Mouse (Mus musculus): ENCODE results near the gene Clasp1. TPM values are rescaled to one million over a fixed set of nuclear protein-coding genes. Genes with fewer than 3 reads are reported as not detected.

The Clasp1 gene
- polyA plus RNA-seq, 1 experiment from 2014 or later: 136 TPM

- WGBS: 1% methylated on average over 53 of the region's 53 CpGs
Observed at GRCm38 (mm10) chr1:118458963-118459920, 70.4 kb downstream of the Clasp1 start.

GRCm38 (mm10) chr1:118460716-118461115 lies 71.9 kb downstream of the Clasp1 start:
- Histone ChIP-seq H3K27ac (no peak overlapping the region), H3K27me3 (no peaks in the 10 kb centered on the region), H3K4me3 (no peak overlapping the region), H3K4me2 (replicated peaks) (no peak overlapping the region), H3K9me3 (replicated peaks) (no peaks in the 10 kb centered on the region), H3K9ac (no peak overlapping the region), H3K36me3 (peaks cover 47% of the 10 kb centered on the region), H3K4me1 (peaks cover 36% of the 10 kb centered on the region)
- ATAC-seq (ENCODE audit: low FRiP score): no peak
- 92% methylated on average over 5 of the region's 5 CpGs for WGBS

More at GRCm38 (mm10) chr1:118458963-118459920, 70.4 kb downstream of the Clasp1 start:
- peaks cover 32% of the 10 kb centered on the region for H3K36me3 ChIP-seq
- H3K4me1 ChIP-seq: peaks cover 39% of the 10 kb centered on the region
- peak overlapping the region; percentile 91 for H3K27ac ChIP-seq
- H3K4me3 ChIP-seq: peak overlapping the region; percentile 45
- peak overlapping the region; percentile 63 for H3K9ac ChIP-seq
- H3K4me2 ChIP-seq (replicated peaks): peak overlapping the region; percentile 70
- ATAC-seq (ENCODE audit: low FRiP score): peak; percentile 91
- no peaks in the 10 kb centered on the region for H3K9me3 ChIP-seq (replicated peaks)
- H3K27me3 ChIP-seq: no peaks in the 10 kb centered on the region

GRCm38 (mm10) chr1:118466041-118466440 lies 77.2 kb downstream of the Clasp1 start:
- Histone ChIP-seq H3K4me2 (replicated peaks) (no peak overlapping the region), H3K9ac (no peak overlapping the region), H3K9me3 (replicated peaks) (no peaks in the 10 kb centered on the region), H3K4me1 (no peaks in the 10 kb centered on the region), H3K36me3 (peaks cover 89% of the 10 kb centered on the region), H3K27me3 (no peaks in the 10 kb centered on the region), H3K4me3 (no peak overlapping the region), H3K27ac (no peak overlapping the region)
- 95% methylated on average over 6 of the region's 6 CpGs for WGBS
- ATAC-seq (ENCODE audit: low FRiP score): no peak

GRCm38 (mm10) chr1:118472386-118472785 lies 83.5 kb downstream of the Clasp1 start:
- no peaks in the 10 kb centered on the region for H3K27me3 ChIP-seq
- peaks cover 51% of the 10 kb centered on the region for H3K36me3 ChIP-seq
- H3K9ac ChIP-seq: no peak overlapping the region
- no peak overlapping the region for H3K4me3 ChIP-seq
- no peaks in the 10 kb centered on the region for H3K9me3 ChIP-seq (replicated peaks)
- no peak for ATAC-seq (ENCODE audit: low FRiP score)
- H3K27ac ChIP-seq: no peak overlapping the region
- 89% methylated on average over 8 of the region's 8 CpGs for WGBS
- H3K4me2 ChIP-seq (replicated peaks): no peak overlapping the region
- no peaks in the 10 kb centered on the region for H3K4me1 ChIP-seq

- H3K27me3 ChIP-seq: no peaks in the 10 kb centered on the region
- no peak overlapping the region for H3K4me2 ChIP-seq (replicated peaks)
- H3K9ac ChIP-seq: no peak overlapping the region
- no peaks in the 10 kb centered on the region; the same call in 1 of the 2 replicates for H3K4me1 ChIP-seq
- H3K4me3 ChIP-seq: no peak overlapping the region
- ATAC-seq (ENCODE audit: low FRiP score): peak; percentile 49; the same call in 1 of the 2 replicates
- H3K27ac ChIP-seq: no peak overlapping the region
- 61% methylated on average over 4 of the region's 4 CpGs for WGBS
- peaks cover 22% of the 10 kb centered on the region for H3K36me3 ChIP-seq
- H3K9me3 ChIP-seq (replicated peaks): no peaks in the 10 kb centered on the region
Observed at GRCm38 (mm10) chr1:118476919-118477318, 88.1 kb downstream of the Clasp1 start.

GRCm38 (mm10) chr1:118479246-118479645 lies 90.4 kb downstream of the Clasp1 start:
- H3K27me3 ChIP-seq: no peaks in the 10 kb centered on the region
- no peak overlapping the region for H3K4me2 ChIP-seq (replicated peaks)
- H3K9me3 ChIP-seq (replicated peaks): no peaks in the 10 kb centered on the region
- H3K36me3 ChIP-seq: 0 out of 2 replicates have a peak, but pooled peaks cover 5% of the 10 kb centered on the region
- H3K9ac ChIP-seq: no peak overlapping the region
- no peak for ATAC-seq (ENCODE audit: low FRiP score)
- 89% methylated on average over 4 of the region's 4 CpGs for WGBS
- H3K4me1 ChIP-seq: no peaks in the 10 kb centered on the region; the same call in 1 of the 2 replicates
- no peak overlapping the region for H3K4me3 ChIP-seq
- H3K27ac ChIP-seq: no peak overlapping the region

GRCm38 (mm10) chr1:118480484-118481364 lies 91.9 kb downstream of the Clasp1 start:
- H3K36me3 ChIP-seq: 0 out of 2 replicates have a peak, but pooled peaks cover 5% of the 10 kb centered on the region
- H3K4me3 ChIP-seq: no peak overlapping the region
- no peak overlapping the region for H3K9ac ChIP-seq
- no peaks in the 10 kb centered on the region for H3K9me3 ChIP-seq (replicated peaks)
- H3K27me3 ChIP-seq: no peaks in the 10 kb centered on the region
- 82% methylated on average over 8 of the region's 8 CpGs for WGBS
- no peak for ATAC-seq (ENCODE audit: low FRiP score)
- H3K4me1 ChIP-seq: no peaks in the 10 kb centered on the region; the same call in 1 of the 2 replicates
- no peak overlapping the region for H3K4me2 ChIP-seq (replicated peaks)
- H3K27ac ChIP-seq: no peak overlapping the region

GRCm38 (mm10) chr1:118481365-118481702 lies 92.5 kb downstream of the Clasp1 start:
- Histone ChIP-seq H3K4me3 (no peak overlapping the region), H3K9me3 (replicated peaks) (no peaks in the 10 kb centered on the region), H3K4me2 (replicated peaks) (no peak overlapping the region), H3K9ac (no peak overlapping the region), H3K27ac (no peak overlapping the region), H3K4me1 (no peaks in the 10 kb centered on the region; the same call in 1 of the 2 replicates), H3K27me3 (no peaks in the 10 kb centered on the region), H3K36me3 (0 out of 2 replicates have a peak, but pooled peaks cover 5% of the 10 kb centered on the region)
- ATAC-seq (ENCODE audit: low FRiP score): no peak
- 71% methylated on average over 4 of the region's 4 CpGs for WGBS

GRCm38 (mm10) chr1:118481703-118482102 lies 92.8 kb downstream of the Clasp1 start:
- Histone ChIP-seq H3K9ac (no peak overlapping the region), H3K36me3 (0 out of 2 replicates have a peak, but pooled peaks cover 5% of the 10 kb centered on the region), H3K27ac (no peak overlapping the region), H3K4me1 (no peaks in the 10 kb centered on the region; the same call in 1 of the 2 replicates), H3K4me3 (no peak overlapping the region), H3K9me3 (replicated peaks) (no peaks in the 10 kb centered on the region), H3K27me3 (no peaks in the 10 kb centered on the region), H3K4me2 (replicated peaks) (no peak overlapping the region)
- no peak for ATAC-seq (ENCODE audit: low FRiP score)
- WGBS: 88% methylated on average over 6 of the region's 6 CpGs

GRCm38 (mm10) chr1:118482285-118483019 lies 93.6 kb downstream of the Clasp1 start:
- no peaks in the 10 kb centered on the region for H3K9me3 ChIP-seq (replicated peaks)
- H3K4me3 ChIP-seq: no peak overlapping the region
- no peak overlapping the region for H3K9ac ChIP-seq
- H3K27me3 ChIP-seq: no peaks in the 10 kb centered on the region
- no peaks in the 10 kb centered on the region; the same call in 1 of the 2 replicates for H3K4me1 ChIP-seq
- ATAC-seq (ENCODE audit: low FRiP score): no peak
- 0 out of 2 replicates have a peak, but pooled peaks cover 5% of the 10 kb centered on the region for H3K36me3 ChIP-seq
- 73% methylated on average over 8 of the region's 8 CpGs for whole genome bisulfite sequencing
- no peak overlapping the region for H3K27ac ChIP-seq
- H3K4me2 ChIP-seq (replicated peaks): no peak overlapping the region

- WGBS: 75% methylated on average over 6 of the region's 6 CpGs
- Histone ChIP-seq H3K4me1 (no peaks in the 10 kb centered on the region; the same call in 1 of the 2 replicates), H3K27ac (no peak overlapping the region), H3K4me2 (replicated peaks) (no peak overlapping the region), H3K9ac (no peak overlapping the region), H3K4me3 (no peak overlapping the region), H3K36me3 (no peaks in the 10 kb centered on the region), H3K9me3 (replicated peaks) (no peaks in the 10 kb centered on the region), H3K27me3 (no peaks in the 10 kb centered on the region)
- ATAC-seq (ENCODE audit: low FRiP score): no peak
Observed at GRCm38 (mm10) chr1:118483504-118484096, 94.7 kb downstream of the Clasp1 start.
